In the genomic region with DNA sequence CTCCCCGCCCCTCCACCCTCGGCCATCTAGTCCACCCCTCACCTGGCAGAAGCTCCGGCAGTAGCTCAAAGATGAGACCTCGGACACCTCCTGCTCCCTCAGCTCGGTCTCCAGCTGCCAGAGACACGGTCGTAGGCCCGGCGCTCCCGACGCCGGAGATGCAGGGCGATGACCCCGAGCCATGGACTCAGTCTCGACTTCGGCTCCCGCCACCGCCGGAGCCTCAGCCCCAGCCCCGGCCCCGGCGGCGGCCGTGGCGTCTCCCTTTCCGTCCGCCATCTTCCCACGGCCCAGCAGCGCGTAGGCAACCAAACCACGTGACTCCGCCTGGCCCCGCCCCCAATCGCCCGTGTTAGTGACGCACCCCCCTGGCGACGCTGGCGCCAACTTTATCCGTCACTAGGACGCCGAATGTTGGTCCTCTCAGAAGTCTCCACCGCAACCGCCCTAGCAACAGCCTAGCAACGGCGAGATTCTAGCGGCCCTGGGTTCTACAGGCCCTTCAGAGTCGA, we compare ENCODE assay signal across 8 mouse cellular contexts. TPM values are rescaled to one million over a fixed set of nuclear protein-coding genes. Genes with fewer than 3 reads are reported as not detected.
A peak's percentile ranks its signal among the peaks of the same experiment; 100 is the strongest.
DNase-seq lines count a peak whose midpoint lies in the region; ATAC-seq lines count a peak whose summit lies in the region.

A gene (minus strand): TSS at position 292 of the 512 bp plus-strand sequence.

- H3K4me3 ChIP-seq in hindbrain, embryonic 11.5 days (ENCODE audit: low read depth, low read length) = peak within 1 kb of the TSS; percentile 96

- peaks cover 3% of the 10 kb centered on the region for H3K27me3 ChIP-seq in hindbrain, embryonic 11.5 days (ENCODE audit: control insufficient read depth, insufficient read depth, low read length)

- H3K4me1 ChIP-seq in hindbrain, embryonic 11.5 days (replicated peaks; ENCODE audit: control insufficient read depth, insufficient read depth, low read length) = no peaks in the 10 kb centered on the region; the same call in 1 of the 2 replicates

- DNase-seq in Muller cell, postnatal 12 days (ENCODE audit: inconsistent ontology term) = peak; percentile 99
- peak; percentile 98 for DNase-seq in cerebellum, adult 9-11 months
- DNase-seq in frontal cortex, adult 2 months (ENCODE audit: extremely low spot score in 1 of 2, low spot score in 1 of 2) = peak; percentile 97 to 100
- DNase-seq in hindbrain, embryonic 11.5 days (ENCODE audit: low spot score) = peak; percentile 100
- DNase-seq in layer of hippocampus, postnatal 10 days (ENCODE audit: low spot score in 2 of 2) = peak; percentile 100
- peak; percentile 99 for DNase-seq in lung, postnatal 10 days
- peak; percentile 98 for DNase-seq in ovary, postnatal 36 days (ENCODE audit: low spot score)
- DNase-seq in thymus, postnatal 25 days = peak; percentile 99

- under 1% methylated on average over 47 of the region's 48 CpGs for WGBS in hindbrain, embryonic 11.5 days

- no peaks in the 10 kb centered on the region for H3K36me3 ChIP-seq in hindbrain, embryonic 11.5 days (ENCODE audit: control insufficient read depth, insufficient read depth, low read length)

- ATAC-seq in hindbrain, embryonic 11.5 days (ENCODE audit: low FRiP score) = peak; percentile 97

- peak within 1 kb of the TSS; percentile 80 for H3K4me2 ChIP-seq in hindbrain, embryonic 11.5 days (replicated peaks; ENCODE audit: low read depth, low read length)

- peak within 1 kb of the TSS; percentile 96 for H3K9ac ChIP-seq in hindbrain, embryonic 11.5 days (ENCODE audit: low read depth, low read length)

- no peaks in the 10 kb centered on the region for H3K9me3 ChIP-seq in hindbrain, embryonic 11.5 days (ENCODE audit: control insufficient read depth, low read length)

- H3K27ac ChIP-seq in hindbrain, embryonic 11.5 days (ENCODE audit: low read depth, low read length) = peak within 1 kb of the TSS; percentile 67

RNA-seq across cellular contexts. Expression of the gene that starts here (rescaled TPM):
- 14.5 and 16.1 TPM in 2 replicates for polyA plus RNA-seq in frontal cortex, adult 2 months (2012; rRNA removed)
- polyA plus RNA-seq in hindbrain, embryonic 11.5 days (2014; fragmentation: Nextera tagmentation; extraction: Ambion mirVana) = 26.7 and 34.1 TPM in 2 replicates
- total RNA-seq in layer of hippocampus, postnatal 10 days (2021) = 10 to 100 TPM; 31.5 to 31.8 TPM

Comparison
In these comparisons a context has a peak if more than half of its experiments do, and no peak if none do; other contexts are left out.
1. Peak in every context shown above with its lines: DNase-seq, ATAC-seq, H3K4me3 ChIP-seq and H3K27ac ChIP-seq.